Mouse (Mus musculus) kidney, embryonic 14.5 days (tissue): ENCODE data around the gene Hspg2. TPM values are rescaled to one million over a fixed set of nuclear protein-coding genes. Genes with fewer than 3 reads are reported as not detected.

Experiments
- ATAC-seq: fragments of 200-750 bp; cut with Nextera tagmentation; 2 replicates; pipeline ENCODE4 v1.8.0; 2017; ENCODE audit warnings: moderate number of reproducible peaks, mild to moderate bottlenecking, moderate TSS enrichment, moderate library complexity; ENCODE audit not compliant: low FRiP score, low TSS enrichment
- H3K27ac ChIP-seq: fragments of 300-500 bp; sonication (generic); 2 replicates; pipeline ENCODE4 v1.5.1; 2014; ENCODE audit warnings: low read depth, mild to moderate bottlenecking, low read length, moderate library complexity, mixed read lengths
- H3K27me3 ChIP-seq: fragments of 300-500 bp; sonication (generic); 2 replicates; pipeline ENCODE4 v1.6.1; 2014; ENCODE audit warnings: mild to moderate bottlenecking, low read length; ENCODE audit not compliant: control insufficient read depth, insufficient read depth
- H3K36me3 ChIP-seq: fragments of 300-500 bp; sonication (generic); 2 replicates; pipeline ENCODE4 v1.6.1; 2014; ENCODE audit warnings: low read length, mixed read lengths; ENCODE audit not compliant: control insufficient read depth, insufficient read depth
- H3K4me1 ChIP-seq: fragments of 300-500 bp; sonication (generic); 2 replicates; pipeline ENCODE4 v1.6.1; 2014; ENCODE audit warnings: low read length, mixed read lengths; ENCODE audit not compliant: control insufficient read depth, insufficient read depth
- H3K4me2 ChIP-seq: fragments of 300-500 bp; sonication (generic); replicated peaks from 2 replicates; pipeline ENCODE4 v1.6.1; 2014; ENCODE audit warnings: low read depth, mild to moderate bottlenecking, low read length
- H3K4me3 ChIP-seq: fragments of 300-500 bp; sonication (generic); 2 replicates; pipeline ENCODE4 v1.5.1; 2014; ENCODE audit warnings: mild to moderate bottlenecking, low read length
- H3K9ac ChIP-seq: fragments of 300-500 bp; sonication (generic); 2 replicates; pipeline ENCODE4 v1.6.1; 2014; ENCODE audit warnings: low read depth, mild to moderate bottlenecking, low read length, moderate library complexity
- H3K9me3 ChIP-seq: fragments of 300-500 bp; sonication (generic); 2 replicates; pipeline ENCODE4 v1.6.1; 2016; ENCODE audit warnings: low read length; ENCODE audit not compliant: control insufficient read depth
- WGBS: fragments of 180-500 bp; shearing (Covaris S2); extraction: QIAGEN DNeasy Blood & Tissue Kit; methylation state at CpG from one replicate; pipeline ENCODE4 v1.1.7; 2014; 5-methylcytosine and 5-hydroxymethylcytosine counted together
- polyA plus RNA-seq: library from polyadenylated mRNA; unstranded; fragments of >200 nt; fragmentation: Nextera tagmentation; extraction: Ambion mirVana; gene quantifications from 2 replicates; pipeline ENCODE4 v1.2.1, GENCODE M21; 2014

Gene Hspg2
- polyA plus RNA-seq, 1 experiment from 2014 or later: 56.2 TPM

DNA sequence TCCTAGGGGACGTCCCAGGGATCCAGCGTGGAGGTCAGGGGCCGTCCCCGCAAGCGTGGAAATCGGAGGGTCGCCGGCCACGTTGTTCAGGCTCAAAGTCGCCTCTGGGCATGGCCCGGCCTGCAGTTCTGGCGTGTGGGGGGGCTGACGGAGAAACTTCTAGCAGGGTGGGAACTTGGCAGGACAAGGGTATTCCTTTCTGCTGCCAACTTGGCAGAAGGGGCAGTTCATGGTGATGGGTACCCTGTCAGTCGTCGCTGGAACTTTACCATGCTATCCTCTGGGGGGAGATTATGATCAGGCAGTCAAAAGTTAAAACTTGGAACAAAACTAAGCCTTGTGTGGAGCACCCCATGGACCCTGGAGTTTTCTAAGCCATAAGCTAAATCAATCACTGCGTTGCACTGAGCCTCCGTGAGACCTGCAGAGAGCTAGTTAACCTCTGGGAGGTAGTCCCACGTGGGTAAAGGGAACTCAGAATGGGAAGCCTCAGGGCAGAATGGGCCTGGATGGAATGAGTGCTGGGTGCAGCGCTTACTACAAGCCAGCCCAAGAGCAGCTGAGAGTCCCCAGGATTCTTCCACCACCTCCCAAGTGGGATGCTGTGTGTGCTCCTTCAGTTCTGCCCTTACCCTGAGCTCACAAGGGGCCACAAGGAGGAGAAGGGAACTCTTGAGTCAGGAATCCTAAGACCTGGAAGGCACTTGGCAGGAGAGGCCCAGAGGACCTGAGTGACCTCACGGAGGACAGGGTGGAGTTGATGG lies 694 bp downstream of the Hspg2 start:
- under 1% methylated on average over 20 of the region's 20 CpGs for WGBS
- Histone ChIP-seq H3K36me3 (no peaks in the 10 kb centered on the region), H3K4me1 (peaks cover 62% of the 10 kb centered on the region), H3K4me2 (peak overlapping the region; percentile 82), H3K27ac (peak overlapping the region; percentile 69), H3K9ac (peak overlapping the region; percentile 91), H3K27me3 (no peaks in the 10 kb centered on the region), H3K9me3 (no peaks in the 10 kb centered on the region), H3K4me3 (peak overlapping the region; percentile 91)
- ATAC-seq: peak; percentile 3; the same call in 1 of the 2 replicates

DNA sequence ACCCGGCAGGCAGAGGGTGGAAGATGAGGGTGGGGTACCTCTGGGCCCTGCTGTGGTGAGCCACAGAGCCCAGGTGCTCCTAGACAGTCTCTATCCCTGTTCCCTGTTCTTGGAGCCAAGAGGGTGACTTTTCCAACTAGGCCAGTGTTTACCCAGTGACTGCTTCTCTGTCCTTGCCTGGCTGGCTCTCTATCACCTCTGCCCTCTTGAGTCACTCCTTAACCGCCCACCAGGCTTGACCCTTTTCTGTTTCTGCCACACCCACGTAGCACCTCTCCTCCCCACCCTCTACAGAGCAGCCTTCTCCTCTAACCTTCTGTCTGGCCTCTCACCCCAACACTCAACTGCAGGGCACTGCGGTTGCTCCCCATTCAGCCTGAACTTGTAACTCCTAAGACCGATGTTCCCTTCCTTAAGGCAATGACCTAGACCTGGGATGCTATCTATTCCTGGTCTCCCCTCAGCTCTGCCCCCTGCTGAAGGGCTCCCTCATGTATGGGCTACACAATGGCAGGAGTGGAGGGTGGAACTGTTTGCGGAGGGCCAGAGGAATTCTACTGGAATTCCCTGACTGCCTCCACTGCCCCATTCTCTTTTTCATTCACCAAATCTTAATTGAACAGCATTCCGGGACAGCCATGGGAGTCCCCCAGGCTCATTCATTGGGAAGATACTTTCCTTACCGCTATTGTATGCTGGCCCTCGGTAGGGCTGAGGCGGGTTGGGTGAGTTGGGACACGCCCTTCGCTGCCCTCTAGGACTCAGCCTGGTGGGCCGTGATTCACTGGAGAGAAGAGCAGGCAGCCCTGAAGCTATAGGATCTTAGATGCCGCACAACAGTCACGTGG lies 1.5 kb downstream of the Hspg2 start:
- H3K4me3 ChIP-seq: peak overlapping the region; percentile 91
- peak overlapping the region; percentile 77 for H3K27ac ChIP-seq
- ATAC-seq: peak; percentile 1; the same call in 1 of the 2 replicates
- H3K36me3 ChIP-seq: no peaks in the 10 kb centered on the region
- H3K27me3 ChIP-seq: no peaks in the 10 kb centered on the region
- H3K4me1 ChIP-seq: peaks cover 62% of the 10 kb centered on the region
- peak overlapping the region; percentile 91 for H3K9ac ChIP-seq
- WGBS: 28% methylated on average over 15 of the region's 15 CpGs
- no peaks in the 10 kb centered on the region for H3K9me3 ChIP-seq
- peak overlapping the region; percentile 82 for H3K4me2 ChIP-seq

DNA sequence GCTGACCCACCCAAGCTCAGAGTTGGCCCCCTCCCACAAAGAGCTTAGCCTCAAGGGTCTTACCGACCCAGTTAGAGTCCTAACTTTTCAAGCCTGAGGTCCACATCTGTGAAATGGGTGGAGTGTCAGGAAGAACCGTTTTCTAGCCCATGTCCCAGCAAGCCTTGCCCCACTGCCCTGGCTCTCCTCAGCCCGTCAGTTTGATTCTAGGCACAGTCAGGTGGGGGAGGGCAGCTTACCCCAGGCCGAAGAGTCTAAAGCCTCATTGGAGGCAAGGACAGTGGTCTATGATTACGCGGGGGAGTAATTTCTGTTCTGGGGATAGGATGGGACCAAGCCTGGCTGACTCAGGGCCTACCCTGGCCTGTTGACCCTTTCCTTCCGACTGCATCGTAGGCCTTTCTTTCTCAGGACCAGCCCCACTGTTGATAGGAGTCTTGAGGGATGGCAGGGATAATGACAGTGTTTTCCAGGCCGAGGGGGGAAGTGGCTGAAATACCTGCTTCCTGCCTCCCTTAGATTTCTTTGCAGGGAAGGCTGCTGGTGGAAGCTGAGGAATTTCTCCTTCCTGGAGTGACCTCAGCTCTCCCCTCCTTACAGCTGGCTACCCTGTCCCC lies 2.2 kb downstream of the Hspg2 start:
- WGBS: 27% methylated on average over 9 of the region's 9 CpGs
- Histone ChIP-seq H3K27me3 (no peaks in the 10 kb centered on the region), H3K27ac (peak overlapping the region; percentile 77), H3K9ac (peak overlapping the region; percentile 40; the same call in 1 of the 2 replicates), H3K4me3 (peak overlapping the region; percentile 91), H3K36me3 (no peaks in the 10 kb centered on the region), H3K4me2 (peak overlapping the region; percentile 82), H3K4me1 (peaks cover 66% of the 10 kb centered on the region), H3K9me3 (no peaks in the 10 kb centered on the region)
- ATAC-seq: 0 out of 2 replicates have a peak, but pooled peaks have one; percentile 7

DNA sequence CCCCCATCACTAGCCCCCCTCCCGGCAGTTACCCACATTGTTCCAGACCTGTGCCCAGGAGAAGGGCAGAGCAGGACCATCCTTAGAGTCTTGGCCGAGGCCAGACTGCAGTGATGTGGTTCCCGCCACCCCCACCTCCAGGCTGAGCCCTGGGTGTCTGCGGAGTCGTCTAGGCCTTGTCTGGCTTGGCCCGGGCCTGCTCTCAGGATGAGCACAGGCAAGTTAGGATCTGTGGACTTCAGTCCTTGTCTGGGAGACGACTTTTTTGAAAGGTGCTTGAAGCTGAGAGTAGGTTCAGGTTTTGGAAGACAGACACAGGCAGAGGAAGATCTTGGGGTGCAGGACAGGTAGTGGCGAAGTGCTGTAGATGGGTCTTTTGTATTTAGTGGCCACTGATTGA lies 2.8 kb downstream of the Hspg2 start:
- ATAC-seq: no peak

DNA sequence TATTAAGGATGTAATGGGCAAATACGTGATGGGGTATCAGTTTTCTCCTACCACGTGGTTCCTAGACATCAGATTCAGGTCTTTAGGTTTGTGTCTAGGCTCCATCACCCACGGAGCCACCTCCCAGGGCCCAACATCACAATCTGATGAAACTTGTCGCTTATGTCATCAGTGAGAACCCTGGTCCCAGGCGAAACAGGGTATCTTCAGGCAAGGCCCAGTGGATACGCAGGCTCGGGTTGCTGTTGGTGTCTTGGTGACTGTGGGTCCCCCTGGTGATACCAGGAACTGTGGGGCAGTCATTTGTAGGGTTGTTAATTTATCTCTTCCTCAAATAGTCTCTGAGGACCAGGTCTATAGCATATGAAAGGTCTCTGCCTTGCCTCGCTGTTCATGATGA lies 4.7 kb downstream of the Hspg2 start:
- Histone ChIP-seq H3K4me1 (peaks cover 81% of the 10 kb centered on the region), H3K4me2 (no peak overlapping the region; the same call in 1 of the 2 replicates), H3K27me3 (no peaks in the 10 kb centered on the region), H3K4me3 (no peak overlapping the region), H3K9me3 (no peaks in the 10 kb centered on the region), H3K9ac (no peak overlapping the region), H3K27ac (no peak overlapping the region; the same call in 1 of the 2 replicates), H3K36me3 (no peaks in the 10 kb centered on the region)
- ATAC-seq: no peak
- 67% methylated on average over 8 of the region's 8 CpGs for WGBS

More for the DNA sequence above, 2.8 kb downstream of the Hspg2 start:
- no peaks in the 10 kb centered on the region for H3K27me3 ChIP-seq
- 49% methylated on average over 8 of the region's 8 CpGs for WGBS
- no peaks in the 10 kb centered on the region for H3K9me3 ChIP-seq
- peak overlapping the region; percentile 40; the same call in 1 of the 2 replicates for H3K9ac ChIP-seq
- peaks cover 71% of the 10 kb centered on the region for H3K4me1 ChIP-seq
- no peaks in the 10 kb centered on the region for H3K36me3 ChIP-seq
- peak overlapping the region; percentile 82 for H3K4me2 ChIP-seq
- peak overlapping the region; percentile 77 for H3K27ac ChIP-seq
- peak overlapping the region; percentile 91 for H3K4me3 ChIP-seq

DNA sequence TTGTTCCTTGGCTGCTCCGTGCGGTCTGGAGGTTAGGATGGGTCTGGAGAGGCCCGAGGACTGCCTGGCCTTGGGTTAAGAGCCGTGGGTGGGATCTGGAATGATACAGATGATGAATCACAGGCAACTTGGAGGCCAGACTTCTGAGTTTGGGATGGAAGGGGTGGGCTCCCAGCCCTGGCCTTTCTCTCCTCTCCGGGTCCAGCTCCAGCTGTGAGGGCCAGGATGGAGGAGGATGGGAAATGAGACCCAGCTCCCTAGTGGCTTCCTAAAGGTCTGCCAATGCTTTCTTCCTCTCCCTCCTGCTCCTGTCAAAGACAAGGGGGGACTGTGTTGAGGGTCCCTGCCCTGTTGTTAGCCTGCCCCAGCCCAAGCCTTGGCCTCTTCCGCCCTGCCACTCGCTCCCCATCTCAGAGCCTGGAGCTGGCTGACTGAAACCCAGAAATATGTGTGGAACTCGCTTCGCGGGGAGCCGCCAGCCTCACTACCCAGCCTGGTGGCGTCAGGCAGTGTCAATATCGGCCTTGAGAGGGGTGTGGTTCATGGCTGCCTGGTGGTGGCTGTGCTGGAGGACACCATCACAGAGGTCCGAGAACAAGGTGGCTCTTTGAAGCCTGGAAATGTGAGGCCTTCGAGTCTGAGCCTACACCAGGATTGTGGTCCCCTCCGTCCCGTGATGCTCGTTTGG lies 5.3 kb downstream of the Hspg2 start:
- Histone ChIP-seq H3K27me3 (no peaks in the 10 kb centered on the region), H3K9me3 (no peaks in the 10 kb centered on the region), H3K36me3 (no peaks in the 10 kb centered on the region), H3K4me3 (no peak overlapping the region), H3K4me2 (no peak overlapping the region; the same call in 1 of the 2 replicates), H3K9ac (no peak overlapping the region), H3K4me1 (peaks cover 87% of the 10 kb centered on the region), H3K27ac (peak overlapping the region; percentile 19; the same call in 1 of the 2 replicates)
- ATAC-seq: no peak
- WGBS: 49% methylated on average over 18 of the region's 18 CpGs

DNA sequence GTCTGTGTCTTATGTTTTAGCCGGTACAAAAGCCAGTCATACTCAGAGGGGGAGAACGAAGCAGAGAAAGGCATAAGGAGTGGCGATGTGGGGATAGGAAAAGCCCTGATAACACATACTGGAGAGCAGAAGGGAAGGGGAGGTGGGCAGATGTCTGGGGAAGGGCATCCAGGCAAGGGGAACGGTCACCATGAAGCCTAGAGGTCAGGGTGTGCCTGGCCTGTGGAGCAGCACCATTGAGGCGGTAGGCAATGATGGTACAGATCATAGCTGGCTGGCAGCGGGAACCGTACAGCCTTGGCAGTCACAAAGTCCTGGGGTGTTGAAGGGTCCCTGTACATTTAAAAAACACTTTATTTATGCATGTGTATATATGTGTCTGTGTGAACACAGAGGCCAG lies 6.1 kb downstream of the Hspg2 start:
- H3K27ac ChIP-seq: no peak overlapping the region
- no peak overlapping the region for H3K4me2 ChIP-seq
- no peaks in the 10 kb centered on the region for H3K27me3 ChIP-seq
- no peak overlapping the region for H3K9ac ChIP-seq
- H3K9me3 ChIP-seq: no peaks in the 10 kb centered on the region
- H3K4me3 ChIP-seq: no peak overlapping the region
- H3K36me3 ChIP-seq: no peaks in the 10 kb centered on the region
- WGBS: 93% methylated on average over 7 of the region's 7 CpGs
- peaks cover 94% of the 10 kb centered on the region for H3K4me1 ChIP-seq
- ATAC-seq: no peak

DNA sequence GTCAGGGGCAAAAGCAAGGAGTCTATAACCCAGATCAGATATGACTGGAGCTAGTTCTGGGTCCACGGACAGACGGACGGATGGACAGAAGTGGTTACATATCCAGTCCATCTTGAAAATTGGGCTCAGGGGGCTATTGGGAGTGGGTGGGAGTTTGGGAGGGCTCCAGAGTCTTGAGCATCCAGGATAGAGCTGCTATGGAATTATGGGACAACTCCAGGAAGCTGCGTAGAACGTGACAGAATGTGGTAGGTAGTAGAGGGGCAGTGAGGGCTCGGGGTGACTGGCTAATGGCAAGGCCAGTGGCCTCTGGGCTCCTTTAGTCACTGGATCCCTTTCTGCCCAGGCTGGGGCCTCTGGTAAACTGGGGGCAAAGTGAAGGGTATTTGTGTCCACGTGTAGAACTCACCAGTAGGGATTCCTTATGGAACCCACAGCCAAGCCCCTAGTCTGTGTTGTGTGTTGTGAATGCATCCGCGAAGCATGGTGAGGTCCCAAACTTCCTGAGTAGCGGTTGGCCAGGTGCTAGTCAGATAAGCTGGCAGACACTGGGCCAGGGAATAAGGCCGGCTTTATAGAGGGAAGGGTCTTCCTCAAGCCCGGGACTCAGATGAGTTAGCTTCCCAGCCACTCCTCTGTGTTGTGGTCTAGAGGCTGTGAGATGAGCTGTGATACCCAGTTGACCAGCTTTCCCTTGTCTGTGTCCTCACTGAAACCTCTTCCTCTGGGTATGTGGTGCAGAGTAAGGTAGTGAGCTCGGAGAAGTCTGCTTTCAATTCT lies 6.9 kb downstream of the Hspg2 start:
- Histone ChIP-seq H3K27ac (peak overlapping the region; percentile 85), H3K9ac (peak overlapping the region; percentile 50; the same call in 1 of the 2 replicates), H3K36me3 (no peaks in the 10 kb centered on the region), H3K9me3 (no peaks in the 10 kb centered on the region), H3K4me2 (peak overlapping the region; percentile 32), H3K4me3 (no peak overlapping the region), H3K4me1 (peaks cover 94% of the 10 kb centered on the region), H3K27me3 (no peaks in the 10 kb centered on the region)
- WGBS: 77% methylated on average over 13 of the region's 13 CpGs
- no peak for ATAC-seq
